Mouse (Mus musculus) small intestine, adult 2 months (tissue): ENCODE results near the gene 0610010K14Rik. TPM values are rescaled to one million over a fixed set of nuclear protein-coding genes. Genes with fewer than 3 reads are reported as not detected.

ENCODE experiments used
- H3K27ac ChIP-seq: fragments of 200-500 bp; 2 replicates; pipeline ENCODE4 v1.5.1; 2012; ENCODE audit warnings: low read depth, low read length, control low read depth, inconsistent platforms; ENCODE audit not compliant: insufficient read depth
- H3K27me3 ChIP-seq: fragments of 200-500 bp; 2 replicates; pipeline ENCODE4 v1.6.1; 2012; ENCODE audit warnings: mild to moderate bottlenecking, moderate library complexity, low read length, inconsistent platforms; ENCODE audit not compliant: control insufficient read depth, insufficient read depth
- H3K36me3 ChIP-seq: fragments of 200-500 bp; 2 replicates; pipeline ENCODE4 v1.6.1; 2012; ENCODE audit warnings: mild to moderate bottlenecking, low read length, control low read depth, inconsistent platforms; ENCODE audit not compliant: control insufficient read depth, insufficient read depth
- H3K4me1 ChIP-seq: fragments of 200-500 bp; 2 replicates; pipeline ENCODE4 v1.6.1; 2012; ENCODE audit warnings: low read length, inconsistent platforms, mixed read lengths; ENCODE audit not compliant: control insufficient read depth, insufficient read depth, insufficient read length
- H3K4me3 ChIP-seq: fragments of 200-500 bp; 2 replicates; pipeline ENCODE4 v1.5.1; 2012; ENCODE audit warnings: low read depth, mild to moderate bottlenecking, control low read depth, inconsistent platforms, low read length, moderate library complexity
- CTCF ChIP-seq: fragments of 200-500 bp; IDR thresholded peaks from 2 replicates; pipeline ENCODE4 v1.5.1; 2012; ENCODE audit warnings: low read depth, mild to moderate bottlenecking, control low read depth, inconsistent platforms, low read length, moderate library complexity, mixed read lengths; ENCODE audit not compliant: insufficient replicate concordance, insufficient read length; ENCODE audit errors: extremely low read depth
- POLR2A ChIP-seq: fragments of 200-500 bp; IDR thresholded peaks from 2 replicates; pipeline ENCODE4 v1.6.1; 2012; ENCODE audit warnings: low read depth, mild to moderate bottlenecking, control low read depth, inconsistent platforms, low read length, moderate library complexity
- WGBS: fragments of 180-500 bp; shearing (Covaris S2); methylation state at CpG from one replicate; pipeline ENCODE4 v1.1.7; 2018; 5-methylcytosine and 5-hydroxymethylcytosine counted together
- polyA plus RNA-seq: library from polyadenylated mRNA; depleted of rRNA; stranded (reverse); fragments of >200 nt; gene quantifications from 2 replicates; pipeline ENCODE4 v1.2.3, GENCODE M21; 2012

The 0610010K14Rik gene
- polyA plus RNA-seq, 1 experiment, result 45.3 TPM

- H3K4me3 ChIP-seq, result no peak overlapping the region
- no peaks in the 10 kb centered on the region for H3K27me3 ChIP-seq
- no peaks in the 10 kb centered on the region for H3K36me3 ChIP-seq
- WGBS, result 75% methylated on average over 4 of the region's 4 CpGs
- TF ChIP-seq POLR2A (no peak), CTCF (no peak)
- no peak overlapping the region for H3K27ac ChIP-seq
- H3K4me1 ChIP-seq, result no peaks in the 10 kb centered on the region
Observed at GRCm38 (mm10) chr11:70265819-70266218, 28.1 kb upstream of the 0610010K14Rik start.

GRCm38 (mm10) chr11:70265252-70265651 lies 27.5 kb upstream of the 0610010K14Rik start:
- H3K27me3 ChIP-seq, result no peaks in the 10 kb centered on the region
- no peak overlapping the region for H3K27ac ChIP-seq
- TF ChIP-seq POLR2A (no peak), CTCF (no peak)
- H3K4me3 ChIP-seq, result no peak overlapping the region
- no peaks in the 10 kb centered on the region for H3K36me3 ChIP-seq
- WGBS, result 32% methylated on average over 3 of the region's 3 CpGs
- no peaks in the 10 kb centered on the region for H3K4me1 ChIP-seq

DNA sequence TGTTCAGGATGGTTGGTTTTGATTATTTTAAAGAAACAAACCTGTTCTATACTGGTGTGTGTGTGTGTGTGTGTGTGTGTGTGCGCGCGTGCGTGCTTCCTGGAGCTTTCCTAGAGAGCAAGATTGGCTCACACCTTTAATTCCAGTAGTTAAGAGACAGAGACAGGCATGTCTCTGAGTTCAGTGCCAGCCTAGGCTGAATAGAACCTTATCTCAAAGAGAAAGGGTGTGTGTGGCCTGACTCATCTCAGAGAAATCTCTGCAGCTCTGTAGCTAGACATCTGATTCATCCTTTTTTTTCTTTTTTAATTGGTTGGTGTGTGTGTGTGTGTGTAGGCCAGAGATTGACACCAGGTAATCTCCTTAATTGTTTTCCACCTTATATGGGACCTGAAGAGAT lies 21.3 kb upstream of the 0610010K14Rik start:
- TF ChIP-seq POLR2A, result no peak
- TF ChIP-seq CTCF, result no peak
- no peak overlapping the region for H3K4me3 ChIP-seq
- H3K27ac ChIP-seq, result no peak overlapping the region
- peaks cover 12% of the 10 kb centered on the region for H3K27me3 ChIP-seq
- H3K4me1 ChIP-seq, result peaks cover 2% of the 10 kb centered on the region; the same call in 1 of the 2 replicates
- WGBS, result 64% methylated on average over 4 of the region's 4 CpGs
- H3K36me3 ChIP-seq, result no peaks in the 10 kb centered on the region

DNA sequence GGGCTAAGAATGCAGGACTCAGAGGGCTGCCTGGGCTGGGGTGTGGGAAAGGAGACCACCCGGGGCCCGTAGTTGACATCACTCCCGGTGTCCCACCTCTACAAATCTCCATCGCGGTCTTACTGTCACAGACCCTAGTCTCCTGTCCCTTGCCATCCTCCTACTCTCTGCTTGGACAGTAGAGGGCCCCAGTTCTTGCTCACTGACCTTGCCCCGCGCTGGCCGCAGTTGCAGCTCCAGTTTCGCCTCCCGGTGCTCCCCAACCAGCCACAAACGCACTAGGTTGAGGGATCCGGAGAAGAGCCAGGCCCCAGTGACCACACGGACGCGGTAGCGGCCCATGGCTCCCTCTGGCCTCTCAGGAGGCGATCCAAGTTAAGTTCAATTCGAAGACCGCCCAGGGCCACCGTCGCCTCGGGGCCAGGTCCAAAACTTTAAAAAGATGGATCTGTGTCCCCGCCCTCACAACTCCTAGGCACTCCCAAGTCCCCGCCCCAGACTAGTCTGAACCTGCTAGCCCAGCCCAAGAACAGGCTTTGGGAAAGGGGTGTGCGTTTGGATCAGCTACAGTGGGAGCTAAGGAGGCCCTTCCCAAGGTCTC lies 17.3 kb upstream of the 0610010K14Rik start, which contains the start of gene Alox12:
Gene Alox12, minus strand, starts transcription at position 423 of the 601 bp plus-strand sequence.
- 1% methylated on average over 25 of the region's 25 CpGs for WGBS
- H3K27ac ChIP-seq, result no peak within 1 kb of the TSS
- H3K27me3 ChIP-seq, result peaks cover 19% of the 10 kb centered on the region
- H3K4me3 ChIP-seq, result peak within 1 kb of the TSS; percentile 45
- no peaks in the 10 kb centered on the region for H3K36me3 ChIP-seq
- peaks cover 2% of the 10 kb centered on the region for H3K4me1 ChIP-seq
- TF ChIP-seq POLR2A (no peak), CTCF (peak; percentile 14; the same call in 1 of the 2 replicates)

DNA sequence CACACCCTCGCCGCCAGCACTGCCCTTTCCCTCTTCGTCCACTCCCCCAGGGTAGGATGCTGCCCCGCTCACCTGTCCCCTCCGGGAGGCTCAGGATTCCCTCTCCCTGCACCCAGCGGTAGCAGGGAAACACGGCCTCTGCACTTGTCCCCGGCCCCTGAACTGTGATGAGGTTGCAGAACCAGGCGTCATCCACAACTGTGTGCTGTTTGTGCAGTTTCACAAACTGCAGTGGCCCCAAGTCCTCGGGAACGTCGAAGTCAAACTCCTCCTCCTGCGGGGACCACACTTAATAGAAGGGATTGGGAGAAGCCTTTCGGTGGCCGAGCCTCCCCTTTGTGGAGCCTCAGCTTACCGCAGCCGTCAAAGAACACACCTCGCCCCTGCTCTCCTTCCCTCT lies 16.6 kb upstream of the 0610010K14Rik start:
- H3K4me1 ChIP-seq, result peaks cover under 1% of the 10 kb centered on the region
- no peaks in the 10 kb centered on the region for H3K36me3 ChIP-seq
- peaks cover 19% of the 10 kb centered on the region for H3K27me3 ChIP-seq
- WGBS, result 3% methylated on average over 18 of the region's 18 CpGs
- H3K4me3 ChIP-seq, result peak overlapping the region; percentile 45
- H3K27ac ChIP-seq, result no peak overlapping the region
- no peak for TF ChIP-seq CTCF
- TF ChIP-seq POLR2A, result no peak

DNA sequence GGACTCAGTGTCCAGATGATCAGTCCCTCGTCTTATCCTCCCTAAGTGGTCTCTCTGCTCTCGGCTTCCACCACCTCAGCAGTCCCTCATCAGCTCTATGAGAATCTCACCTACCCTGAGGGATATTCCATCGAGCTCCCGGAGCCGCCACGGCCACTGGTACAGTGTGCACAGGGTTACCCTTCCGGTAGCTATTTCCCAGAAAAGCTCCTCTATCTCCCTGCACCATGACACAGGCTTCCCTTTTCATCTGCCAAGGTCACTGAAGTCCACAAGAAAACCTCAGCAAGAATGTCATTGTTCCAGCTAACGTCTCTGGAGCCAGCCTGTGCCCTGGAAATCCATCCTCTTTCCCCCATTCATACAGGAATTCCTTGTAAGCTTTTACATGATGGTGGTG lies 14.1 kb upstream of the 0610010K14Rik start:
- TF ChIP-seq POLR2A (no peak), CTCF (no peak)
- no peak overlapping the region for H3K4me3 ChIP-seq
- H3K4me1 ChIP-seq, result no peaks in the 10 kb centered on the region; the same call in none of the 2 replicates
- WGBS, result 80% methylated on average over 8 of the region's 8 CpGs
- H3K27ac ChIP-seq, result no peak overlapping the region
- no peaks in the 10 kb centered on the region for H3K36me3 ChIP-seq
- H3K27me3 ChIP-seq, result peaks cover 19% of the 10 kb centered on the region

DNA sequence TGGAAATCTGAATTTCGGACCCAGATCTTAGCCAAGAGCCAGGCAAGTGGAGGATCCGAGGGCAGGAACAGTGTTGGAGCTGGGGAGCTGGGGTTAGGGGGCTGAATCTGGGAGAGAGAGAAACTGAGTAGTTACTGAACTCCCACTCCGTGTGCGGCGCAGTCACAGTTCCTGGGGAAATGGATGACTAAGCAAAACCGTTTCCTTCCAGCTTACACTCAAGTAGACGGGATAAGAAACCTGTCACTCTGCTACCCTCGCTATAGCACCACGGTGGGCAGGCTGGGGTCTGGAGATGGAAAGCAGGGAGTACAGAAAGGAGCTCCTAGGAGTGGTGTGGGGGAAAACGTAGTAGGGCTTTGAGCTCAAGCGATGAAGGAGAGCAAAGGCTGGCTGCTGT lies 12.4 kb upstream of the 0610010K14Rik start:
- no peak overlapping the region for H3K27ac ChIP-seq
- H3K36me3 ChIP-seq, result no peaks in the 10 kb centered on the region
- H3K4me3 ChIP-seq, result no peak overlapping the region
- H3K27me3 ChIP-seq, result peaks cover 17% of the 10 kb centered on the region
- 70% methylated on average over 11 of the region's 11 CpGs for WGBS
- H3K4me1 ChIP-seq, result no peaks in the 10 kb centered on the region; the same call in none of the 2 replicates
- TF ChIP-seq CTCF, result no peak
- TF ChIP-seq POLR2A, result no peak
